Mouse (Mus musculus): Measurements from ENCODE around the gene Gpr87.

Gpr87 gene

GRCm38 (mm10) chr3:59135911-59136653, 58.8 kb downstream of the Gpr87 start:
- no peak for DNase-seq

- DNase-seq: no peak
Observed at GRCm38 (mm10) chr3:59133189-59133588, 61.7 kb downstream of the Gpr87 start.

GRCm38 (mm10) chr3:59131966-59132365, 62.9 kb downstream of the Gpr87 start:
- no peak for DNase-seq

- no peak for DNase-seq
Observed at GRCm38 (mm10) chr3:59131081-59131480, 63.8 kb downstream of the Gpr87 start.

- DNase-seq: no peak
Observed at GRCm38 (mm10) chr3:59130431-59130830, 64.5 kb downstream of the Gpr87 start.

- DNase-seq: no peak
Observed at GRCm38 (mm10) chr3:59129547-59129946, 65.4 kb downstream of the Gpr87 start.

Data from lung, postnatal 36 days (tissue).